Mouse (Mus musculus): ENCODE data around the gene Olfr1447.

DNA sequence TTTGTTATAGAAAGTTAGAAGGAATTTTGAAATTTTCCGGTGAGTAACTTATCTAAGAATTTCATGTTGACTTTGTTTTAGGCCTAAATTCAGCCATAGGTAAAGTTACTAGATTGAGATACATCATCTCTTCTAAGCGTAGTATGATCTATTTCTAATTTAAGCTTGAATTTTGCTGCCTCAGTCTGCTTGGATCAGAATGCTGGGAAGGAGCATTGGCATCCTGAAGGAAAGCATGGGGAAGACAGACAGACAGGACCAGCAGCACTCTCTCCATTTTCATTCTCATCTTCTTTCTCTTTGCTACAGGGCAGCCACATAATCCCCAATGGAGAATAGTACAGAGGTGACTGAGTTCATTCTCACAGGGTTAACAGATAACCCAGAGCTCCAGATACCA, 20.0 kb downstream of the Olfr1447 start, which contains the start of gene Olfr1445:
- TF ChIP-seq MYOD1 (IDR thresholded peaks at IDR 0.05; ENCODE audit: control insufficient read depth, insufficient read length, low read depth) (no peak), CTCF (IDR thresholded peaks at IDR 0.05; ENCODE audit: control insufficient read depth, insufficient read depth, insufficient read length) (no peak), MAX (IDR thresholded peaks at IDR 0.05) (no peak), CEBPB (IDR thresholded peaks at IDR 0.05; ENCODE audit: low read depth) (no peak), USF1 (IDR thresholded peaks at IDR 0.05; ENCODE audit: low read depth) (no peak)

Measured in C2C12 (cell line).